Mouse (Mus musculus) midbrain, embryonic 12.5 days (tissue): ENCODE measurements around the gene Vps51. TPM values are rescaled to one million over a fixed set of nuclear protein-coding genes. Genes with fewer than 3 reads are reported as not detected.
A peak's percentile ranks its signal among the peaks of the same experiment; 100 is the strongest.

Experiments
- ATAC-seq: fragments of 200-750 bp; cut with Nextera tagmentation; 2 replicates; pipeline ENCODE4 v1.8.0; 2017; ENCODE audit warnings: low read depth, moderate TSS enrichment, moderate library complexity; ENCODE audit not compliant: low FRiP score
- H3K27ac ChIP-seq: fragments of 300-500 bp; sonication (generic); replicated peaks from 2 replicates; pipeline ENCODE4 v1.5.1; 2016; ENCODE audit warnings: mild to moderate bottlenecking
- H3K27me3 ChIP-seq: fragments of 300-500 bp; sonication (generic); 2 replicates; pipeline ENCODE4 v1.6.1; 2016; ENCODE audit warnings: mild to moderate bottlenecking
- H3K36me3 ChIP-seq: fragments of 300-500 bp; sonication (generic); 2 replicates; pipeline ENCODE4 v1.6.1; 2016
- H3K4me1 ChIP-seq: fragments of 300-500 bp; sonication (generic); 2 replicates; pipeline ENCODE4 v1.6.1; 2016
- H3K4me2 ChIP-seq: fragments of 300-500 bp; sonication (generic); replicated peaks from 2 replicates; pipeline ENCODE4 v1.6.1; 2016; ENCODE audit warnings: mild to moderate bottlenecking, moderate library complexity
- H3K4me3 ChIP-seq: fragments of 300-500 bp; sonication (generic); 2 replicates; pipeline ENCODE4 v1.5.1; 2016; ENCODE audit warnings: mild to moderate bottlenecking
- H3K9ac ChIP-seq: fragments of 300-500 bp; sonication (generic); replicated peaks from 2 replicates; pipeline ENCODE4 v1.6.1; 2016; ENCODE audit warnings: mild to moderate bottlenecking, moderate library complexity
- H3K9me3 ChIP-seq: fragments of 300-500 bp; sonication (generic); 2 replicates; pipeline ENCODE4 v1.6.1; 2016; ENCODE audit warnings: mild to moderate bottlenecking
- WGBS: fragments of 180-500 bp; shearing (Covaris S2); methylation state at CpG from one replicate; pipeline ENCODE4 v1.1.7; 2016; 5-methylcytosine and 5-hydroxymethylcytosine counted together
- microRNA-seq: library from miRNA; unstranded; fragments of <30 nt; microRNA quantifications from one replicate; pipeline ENCODE4, GENCODE M21; 2017
- polyA plus RNA-seq: library from polyadenylated mRNA; unstranded; fragments of >200 nt; fragmentation: Nextera tagmentation; extraction: Ambion mirVana; gene quantifications from 2 replicates; pipeline ENCODE4 v1.2.1, GENCODE M21; 2016

Gene Vps51
- polyA plus RNA-seq, 1 experiment from 2014 or later: 82.2 TPM

DNA sequence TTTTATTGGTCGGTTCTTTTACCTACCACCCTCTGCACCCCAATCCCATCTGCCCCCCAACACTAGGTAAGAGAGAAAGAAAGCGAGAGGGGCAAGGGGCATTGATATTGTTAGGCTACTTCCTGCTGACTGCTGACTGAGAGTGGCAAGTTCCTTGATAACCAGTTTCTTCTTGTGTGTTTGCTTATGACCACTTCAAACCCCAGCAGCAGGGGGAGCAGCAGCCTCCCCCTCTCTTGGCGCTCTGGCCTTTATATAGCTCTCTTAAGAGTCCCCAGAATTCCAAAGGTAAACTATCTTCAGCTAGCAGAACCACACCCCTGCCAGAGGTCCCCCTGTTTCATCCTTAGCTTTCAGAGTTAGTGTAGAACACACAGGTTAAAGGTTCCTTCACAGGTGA, 56.8 kb downstream of the Vps51 start:
- H3K9me3 ChIP-seq: no peaks in the 10 kb centered on the region
- no peak overlapping the region for H3K9ac ChIP-seq
- H3K27me3 ChIP-seq: peaks cover 28% of the 10 kb centered on the region
- H3K4me1 ChIP-seq: peaks cover 9% of the 10 kb centered on the region
- ATAC-seq: no peak
- no peak overlapping the region for H3K4me2 ChIP-seq
- 56% methylated on average over 3 of the region's 3 CpGs for WGBS
- H3K36me3 ChIP-seq: no peaks in the 10 kb centered on the region
- no peak overlapping the region for H3K4me3 ChIP-seq
- no peak overlapping the region for H3K27ac ChIP-seq

- Histone ChIP-seq H3K4me1 (peaks cover 9% of the 10 kb centered on the region), H3K9me3 (no peaks in the 10 kb centered on the region), H3K9ac (no peak overlapping the region), H3K27me3 (peaks cover 47% of the 10 kb centered on the region), H3K4me2 (no peak overlapping the region), H3K27ac (no peak overlapping the region), H3K4me3 (no peak overlapping the region), H3K36me3 (no peaks in the 10 kb centered on the region)
- ATAC-seq: no peak
- 28% methylated on average over 15 of the region's 15 CpGs for WGBS
These were observed 58.6 kb downstream of the Vps51 start for GRCm38 (mm10) chr19:6018142-6019089.

Small RNA genes lying within 50 kb of the gene (microRNA-seq; reads per million reads assigned to microRNA genes)
- 3.0 reads per million, percentile 8 among the genes with 10 or more reads in this experiment for gene Mir6988

Other genes starting within 250 kb of the Vps51 start
- 22.3 and 24.8 TPM in 2 replicates for gene Frmd8, start 202.0 kb downstream of the Vps51 start, polyA plus RNA-seq
- 1.9 and 3.4 TPM in 2 replicates for gene Slc25a45, start 199.4 kb downstream of the Vps51 start, polyA plus RNA-seq
- gene Tigd3, start 183.1 kb downstream of the Vps51 start, polyA plus RNA-seq: 11.1 and 11.4 TPM in 2 replicates
- gene Dpf2, start 164.2 kb downstream of the Vps51 start, polyA plus RNA-seq: 171 and 185 TPM in 2 replicates
- gene Cdc42ep2, start 152.4 kb downstream of the Vps51 start, polyA plus RNA-seq: 3.6 and 3.8 TPM in 2 replicates
- gene Pola2, start 113.0 kb downstream of the Vps51 start, polyA plus RNA-seq: 57.4 and 59.6 TPM in 2 replicates
- gene Slc22a20, start 91.1 kb downstream of the Vps51 start, polyA plus RNA-seq: not detected in 2 replicates
- 3.8 and 4.5 TPM in 2 replicates for gene Capn1, start 61.3 kb downstream of the Vps51 start, polyA plus RNA-seq
- gene Syvn1, start 30.7 kb downstream of the Vps51 start, polyA plus RNA-seq: 30.0 and 32.6 TPM in 2 replicates
- gene Mrpl49, start 19.4 kb downstream of the Vps51 start, polyA plus RNA-seq: 75.8 and 76.4 TPM in 2 replicates
- gene Fau, start 19.4 kb downstream of the Vps51 start, polyA plus RNA-seq: 595 and 628 TPM in 2 replicates
- 30.8 and 32.2 TPM in 2 replicates for gene Znhit2, start 16.0 kb downstream of the Vps51 start, polyA plus RNA-seq
- 41.0 and 41.3 TPM in 2 replicates for gene Tm7sf2, start 8.9 kb downstream of the Vps51 start, polyA plus RNA-seq
- not detected in 2 replicates for gene Tmem262, start 2.8 kb upstream of the Vps51 start, polyA plus RNA-seq
- 2.6 and 3.6 TPM in 2 replicates for gene Gm28374, start 5.0 kb upstream of the Vps51 start, polyA plus RNA-seq
- 67.1 and 75.1 TPM in 2 replicates for gene Zfpl1, start 7.7 kb upstream of the Vps51 start, polyA plus RNA-seq
- gene Cdca5, start 7.8 kb upstream of the Vps51 start, polyA plus RNA-seq: 41.5 and 42.1 TPM in 2 replicates
- 0.77 TPM in 1 of 2 replicates, not detected in the other for gene AC131692.1, start 17.2 kb upstream of the Vps51 start, polyA plus RNA-seq
- 0.59 and 0.94 TPM in 2 replicates for gene Naaladl1, start 28.6 kb upstream of the Vps51 start, polyA plus RNA-seq
- gene Sac3d1, start 41.4 kb upstream of the Vps51 start, polyA plus RNA-seq: 49.7 and 50.8 TPM in 2 replicates
- 29.7 and 30.5 TPM in 2 replicates for gene Snx15, start 51.1 kb upstream of the Vps51 start, polyA plus RNA-seq
- gene Batf2, start 63.8 kb upstream of the Vps51 start, polyA plus RNA-seq: not detected in 2 replicates
- gene Arl2, start 64.3 kb upstream of the Vps51 start, polyA plus RNA-seq: 90.9 and 96.1 TPM in 2 replicates
- gene Majin, start 107.2 kb upstream of the Vps51 start, polyA plus RNA-seq: not detected in 2 replicates
- 0.74 TPM in 1 of 2 replicates, not detected in the other for gene Gpha2, start 149.1 kb upstream of the Vps51 start, polyA plus RNA-seq
- 61.3 and 66.1 TPM in 2 replicates for gene Ppp2r5b, start 158.6 kb upstream of the Vps51 start, polyA plus RNA-seq
- gene Atg2a, start 164.4 kb upstream of the Vps51 start, polyA plus RNA-seq: 13.6 and 14.2 TPM in 2 replicates
- gene Ehd1, start 199.5 kb upstream of the Vps51 start, polyA plus RNA-seq: 90.8 and 96.9 TPM in 2 replicates
- gene Cdc42bpg, start 229.2 kb upstream of the Vps51 start, polyA plus RNA-seq: 0.29 and 0.37 TPM in 2 replicates